Mouse (Mus musculus) cerebellum, postnatal 14 days (tissue): ENCODE results near the gene Ccdc39.

ENCODE experiments used
- DNase-seq, 2 experiments: peaks; one replicate each; pipeline ENCODE4 v3.0.0; 2021; ENCODE audit warnings: mixed read lengths in 2 of 2

Gene Ccdc39

DNA sequence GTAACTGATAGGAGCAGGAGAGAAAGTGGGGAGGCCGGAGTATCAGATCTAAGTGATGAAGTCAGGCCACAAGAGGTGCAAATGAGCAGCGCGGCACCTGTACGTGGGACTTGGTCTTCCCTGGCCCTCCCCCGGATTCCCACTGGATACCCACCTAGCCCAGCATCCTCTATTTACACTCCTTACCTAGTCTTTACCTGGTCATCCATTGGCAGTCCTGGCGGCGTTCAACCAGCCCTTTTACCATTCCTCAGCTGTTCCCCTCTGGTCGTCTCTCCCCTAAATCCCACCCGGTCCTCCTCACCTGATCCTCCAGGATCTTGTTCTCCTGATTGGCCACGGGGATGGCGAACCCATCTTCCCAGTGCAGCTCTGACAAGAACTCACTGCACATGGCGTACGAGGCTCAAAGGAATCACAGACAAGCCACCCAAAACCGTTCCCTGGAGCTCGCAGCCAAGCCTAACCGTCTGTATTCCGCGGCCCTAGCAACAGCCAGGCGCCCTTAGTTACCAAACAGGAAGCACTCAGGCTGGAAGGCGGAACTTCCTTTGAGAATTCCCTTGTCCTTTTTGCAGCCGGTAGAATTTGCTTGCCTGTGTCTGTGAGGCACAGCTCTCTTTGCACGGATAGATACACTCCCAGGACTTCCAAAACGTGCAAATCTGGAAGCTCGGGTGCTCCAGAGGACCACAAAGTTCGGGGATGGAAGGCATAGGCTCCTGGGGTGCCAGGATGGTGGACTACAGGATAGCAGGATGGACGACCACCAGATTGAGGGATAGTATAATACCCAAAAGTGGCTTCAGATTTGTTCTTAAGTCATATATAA lies at the start of gene Ccdc39:
Gene Ccdc39 (minus strand): TSS at position 510 of the 832 bp plus-strand sequence.
- DNase-seq: peak; percentile 77 to 82

- no peak for DNase-seq
Measured at GRCm38 (mm10) chr3:33893433-33893832, 49.3 kb upstream of the Ccdc39 start.

GRCm38 (mm10) chr3:33887438-33887837 lies 43.3 kb upstream of the Ccdc39 start:
- DNase-seq: no peak

DNA sequence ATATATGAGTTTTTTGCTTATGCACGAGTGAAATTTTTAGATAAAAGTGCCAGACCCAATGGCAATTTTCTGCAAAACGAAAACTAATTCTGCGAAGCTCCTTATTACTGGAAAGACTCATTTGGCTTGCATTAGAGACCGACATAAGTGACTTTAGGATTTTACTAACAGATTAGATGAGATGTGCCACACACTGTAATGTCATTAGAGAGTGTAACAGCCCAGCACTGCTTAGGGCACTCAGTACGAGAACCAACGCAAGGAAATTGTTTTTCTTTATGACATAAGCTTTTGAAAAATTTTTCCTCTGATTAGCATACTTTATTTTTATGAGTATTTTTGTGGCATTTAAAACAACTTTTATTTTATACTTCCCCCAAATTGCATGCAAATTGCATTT lies 39.0 kb upstream of the Ccdc39 start:
- DNase-seq: no peak

GRCm38 (mm10) chr3:33882695-33883094 lies 38.6 kb upstream of the Ccdc39 start:
- no peak for DNase-seq

DNA sequence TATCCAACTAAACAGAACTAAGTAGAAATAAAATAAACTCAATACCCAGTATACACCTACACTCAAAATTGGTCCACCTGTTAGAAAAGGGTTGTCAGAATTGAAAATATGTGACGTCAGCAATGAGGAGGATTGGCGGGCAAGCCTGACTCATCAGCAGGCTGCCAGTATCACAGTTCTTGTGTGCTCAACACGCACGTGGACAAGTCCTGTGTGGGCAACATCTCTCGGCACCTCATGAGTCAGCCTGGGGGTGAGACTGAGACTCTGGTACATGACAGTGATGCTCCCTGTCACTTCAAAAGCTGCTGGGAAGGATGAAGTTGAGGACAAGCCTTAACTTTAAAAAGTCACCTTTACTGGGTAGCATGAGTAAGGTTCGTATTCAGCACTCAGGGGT lies 34.6 kb upstream of the Ccdc39 start:
- no peak for DNase-seq

DNA sequence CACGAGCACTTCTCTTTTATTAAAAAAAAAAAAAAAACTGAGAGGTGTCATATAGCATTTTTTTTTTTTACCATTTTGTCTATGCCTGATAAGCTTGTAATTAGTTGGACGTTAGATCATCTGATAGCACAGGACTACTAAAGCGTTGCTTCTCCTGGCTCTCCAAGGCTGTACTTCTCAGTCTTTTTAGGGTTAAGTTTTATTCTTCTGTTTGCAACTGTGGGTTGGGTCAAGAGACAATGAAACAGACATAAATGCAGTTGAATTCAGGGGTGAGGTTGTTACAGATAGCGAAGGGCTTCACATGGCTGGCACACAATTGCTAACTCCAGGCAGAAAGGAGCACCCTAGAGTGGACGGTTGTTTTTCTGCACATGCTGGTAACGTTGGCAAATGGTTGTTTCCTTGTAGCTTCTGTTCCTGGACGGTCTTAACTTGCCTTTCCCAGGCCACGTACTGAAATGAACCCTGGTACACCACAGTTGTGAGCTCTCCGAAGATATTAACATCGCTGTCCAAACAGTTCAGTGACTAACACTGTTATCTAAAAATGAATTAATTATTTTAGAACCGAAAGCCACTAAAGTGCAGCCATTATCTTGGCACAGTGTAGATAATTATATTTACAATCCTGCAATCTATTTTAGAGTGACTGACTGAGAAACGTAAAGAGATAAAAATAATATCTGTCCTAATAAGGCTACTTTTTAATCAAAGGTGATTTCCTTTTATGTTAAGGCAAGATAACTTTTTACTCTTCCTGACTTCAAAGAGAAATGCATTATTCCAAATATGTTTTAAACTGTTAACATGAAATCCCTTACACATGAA lies 30.6 kb upstream of the Ccdc39 start:
- DNase-seq: no peak

DNA sequence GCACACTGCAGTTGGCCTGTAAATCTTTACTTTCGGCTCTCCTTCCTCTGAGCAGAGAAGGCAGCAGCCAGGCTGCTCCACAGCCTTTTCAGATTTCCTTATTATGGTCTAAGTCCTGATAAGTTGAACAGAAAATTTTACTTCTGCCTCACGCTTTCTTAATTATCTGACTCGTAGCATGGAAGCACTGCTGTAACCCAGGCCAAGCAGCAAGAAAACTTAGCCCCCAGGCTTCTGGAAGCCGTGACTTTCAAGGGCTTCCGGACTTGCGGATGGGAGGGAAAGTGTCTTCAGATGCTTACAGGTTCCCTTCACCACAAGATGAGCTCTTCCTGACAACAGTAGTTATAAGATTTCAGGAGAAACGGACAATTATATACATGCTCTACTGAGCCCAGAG lies 29.7 kb upstream of the Ccdc39 start:
- DNase-seq: no peak

DNA sequence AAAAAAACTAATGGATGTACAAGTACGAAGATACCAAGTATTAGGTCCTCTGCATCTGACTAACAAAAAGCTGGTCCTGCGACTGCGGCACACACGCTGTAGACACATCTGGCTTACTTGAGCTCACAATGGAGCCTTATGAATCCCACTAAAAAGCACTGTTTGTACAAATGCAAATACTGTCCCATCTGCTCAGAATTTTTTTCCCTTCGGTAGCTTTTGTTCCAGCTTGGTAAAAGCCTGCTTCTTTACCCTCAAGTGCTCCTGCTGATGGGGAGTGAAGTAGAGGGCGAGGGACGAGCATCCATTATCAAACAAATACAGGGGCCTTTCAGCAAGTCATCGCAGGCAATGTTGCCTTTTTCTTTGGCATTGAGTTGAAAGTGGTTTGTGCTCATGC lies 29.3 kb upstream of the Ccdc39 start:
- DNase-seq: no peak

GRCm38 (mm10) chr3:33864000-33864540 lies 20.0 kb upstream of the Ccdc39 start:
- peak; percentile 70 to 73 for DNase-seq

- no peak for DNase-seq
Measured at GRCm38 (mm10) chr3:33858939-33859338, 14.8 kb upstream of the Ccdc39 start.

GRCm38 (mm10) chr3:33853062-33853461 lies 9.0 kb upstream of the Ccdc39 start:
- DNase-seq: peak in 1 of 2 experiments; percentile 10

- peak; percentile 67 to 77 for DNase-seq
Measured at GRCm38 (mm10) chr3:33850856-33851255, 6.7 kb upstream of the Ccdc39 start.

DNA sequence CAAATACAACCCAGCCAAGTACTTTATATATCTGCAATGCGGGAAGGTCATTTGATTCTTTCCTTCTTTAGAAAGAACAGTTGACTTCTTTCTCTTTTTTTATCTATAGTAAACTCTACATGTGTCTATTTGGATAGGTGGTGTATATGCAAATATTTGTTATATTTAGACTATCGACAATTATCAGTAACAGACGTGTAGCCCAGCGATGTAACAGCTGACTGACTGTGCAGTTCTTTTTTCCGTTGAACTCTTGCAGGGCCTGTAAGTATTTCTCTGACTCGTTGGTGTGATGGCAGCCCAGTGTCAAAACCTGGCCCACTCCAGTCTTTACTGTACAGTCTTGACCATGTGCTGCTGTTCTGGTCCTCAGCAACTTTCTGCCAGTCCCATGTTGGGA lies 2.5 kb upstream of the Ccdc39 start:
- no peak for DNase-seq

GRCm38 (mm10) chr3:33838877-33839276 lies 5.2 kb downstream of the Ccdc39 start:
- no peak for DNase-seq

DNA sequence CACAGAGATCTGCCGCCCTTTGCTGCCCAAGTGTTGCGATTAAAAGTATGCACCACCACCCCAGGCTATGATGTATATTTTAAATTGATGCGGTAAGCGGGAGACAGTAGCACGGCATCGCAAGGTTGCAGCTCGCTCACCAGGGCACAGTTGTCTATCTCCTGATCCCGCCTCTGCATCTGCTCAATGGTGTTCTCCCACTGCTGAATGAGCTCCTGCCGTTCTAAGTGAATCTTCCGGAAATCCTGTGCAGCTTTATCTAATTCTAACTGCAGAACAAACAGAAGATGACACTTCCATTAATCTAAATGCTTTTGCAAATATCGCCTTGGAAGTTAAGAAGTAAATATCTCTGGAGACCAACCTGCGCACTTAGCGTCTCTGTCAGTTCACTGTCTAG lies 7.5 kb downstream of the Ccdc39 start:
- no peak for DNase-seq

- no peak for DNase-seq
Measured at GRCm38 (mm10) chr3:33832351-33832750, 11.8 kb downstream of the Ccdc39 start.

DNA sequence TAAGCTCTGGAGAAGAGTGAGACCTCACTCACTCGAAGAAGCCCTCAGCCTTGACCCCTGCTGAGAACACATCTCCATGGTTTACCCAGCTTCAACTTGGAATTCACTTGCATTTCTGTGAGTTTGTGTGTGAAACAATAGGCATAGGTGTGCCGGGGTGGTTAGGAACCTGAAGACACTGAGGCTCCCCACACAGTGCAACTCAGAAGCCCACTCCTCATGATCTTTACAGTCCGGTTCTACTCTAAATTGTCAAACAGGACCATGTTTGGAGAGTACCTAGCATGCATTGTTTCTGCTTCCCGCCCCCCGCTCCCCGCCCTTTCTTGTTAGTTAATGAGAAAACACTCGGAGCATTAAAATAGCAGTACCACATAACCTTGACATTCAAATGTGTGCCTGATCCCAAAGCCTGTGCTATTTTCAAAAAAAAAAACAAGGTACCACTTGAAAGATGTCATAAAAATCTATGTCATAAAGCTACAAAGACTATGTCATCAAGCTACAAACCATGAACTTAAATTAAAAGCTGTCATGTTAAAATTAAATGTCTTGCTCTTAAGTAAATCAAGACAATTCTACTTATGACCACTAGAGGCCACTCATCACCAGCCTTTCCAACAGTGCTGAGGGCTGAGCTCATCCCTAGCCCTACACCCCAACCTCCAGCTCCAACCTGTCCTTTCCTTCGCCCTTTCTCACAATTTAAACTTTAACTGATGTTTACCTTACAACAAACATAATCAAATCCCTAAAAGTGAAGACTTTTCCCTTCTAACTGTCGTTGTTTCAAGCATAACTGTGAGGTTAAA lies 19.8 kb downstream of the Ccdc39 start:
- DNase-seq: peak; percentile 52

DNA sequence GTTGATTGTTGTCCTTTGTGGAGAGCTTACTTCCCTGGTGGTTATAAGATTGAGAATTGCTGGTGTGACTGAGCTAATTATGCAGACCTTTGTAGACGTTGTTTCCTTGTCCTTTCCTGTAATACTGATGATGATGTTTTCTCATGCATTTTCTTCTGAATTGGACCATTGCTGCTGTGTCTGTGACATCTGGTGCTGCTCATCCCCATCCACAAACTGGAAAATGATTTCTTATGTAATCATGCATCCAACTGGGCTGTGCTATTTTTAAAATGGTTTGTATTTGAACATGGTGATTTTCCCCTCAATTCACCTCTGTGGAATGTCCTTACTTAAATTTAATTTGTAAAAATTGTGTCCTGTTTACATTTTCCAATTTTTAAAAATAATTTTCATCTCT lies 37.0 kb downstream of the Ccdc39 start:
- DNase-seq: no peak

DNA sequence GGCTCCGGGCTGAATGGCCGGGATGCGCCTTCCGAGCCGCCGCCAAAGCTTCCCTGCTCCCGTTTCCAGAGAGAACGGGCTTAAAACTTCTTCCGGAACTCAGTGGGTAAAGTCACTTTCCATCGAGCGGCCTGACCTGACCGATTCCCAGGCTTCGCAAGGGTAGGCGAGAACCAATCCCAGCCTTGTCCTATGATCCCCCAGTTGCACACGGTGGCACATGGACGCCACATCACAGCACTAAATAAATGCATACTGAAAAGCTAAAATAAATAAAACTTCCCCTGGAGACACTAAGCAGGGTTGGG lies 43.6 kb downstream of the Ccdc39 start:
- no peak for DNase-seq

DNA sequence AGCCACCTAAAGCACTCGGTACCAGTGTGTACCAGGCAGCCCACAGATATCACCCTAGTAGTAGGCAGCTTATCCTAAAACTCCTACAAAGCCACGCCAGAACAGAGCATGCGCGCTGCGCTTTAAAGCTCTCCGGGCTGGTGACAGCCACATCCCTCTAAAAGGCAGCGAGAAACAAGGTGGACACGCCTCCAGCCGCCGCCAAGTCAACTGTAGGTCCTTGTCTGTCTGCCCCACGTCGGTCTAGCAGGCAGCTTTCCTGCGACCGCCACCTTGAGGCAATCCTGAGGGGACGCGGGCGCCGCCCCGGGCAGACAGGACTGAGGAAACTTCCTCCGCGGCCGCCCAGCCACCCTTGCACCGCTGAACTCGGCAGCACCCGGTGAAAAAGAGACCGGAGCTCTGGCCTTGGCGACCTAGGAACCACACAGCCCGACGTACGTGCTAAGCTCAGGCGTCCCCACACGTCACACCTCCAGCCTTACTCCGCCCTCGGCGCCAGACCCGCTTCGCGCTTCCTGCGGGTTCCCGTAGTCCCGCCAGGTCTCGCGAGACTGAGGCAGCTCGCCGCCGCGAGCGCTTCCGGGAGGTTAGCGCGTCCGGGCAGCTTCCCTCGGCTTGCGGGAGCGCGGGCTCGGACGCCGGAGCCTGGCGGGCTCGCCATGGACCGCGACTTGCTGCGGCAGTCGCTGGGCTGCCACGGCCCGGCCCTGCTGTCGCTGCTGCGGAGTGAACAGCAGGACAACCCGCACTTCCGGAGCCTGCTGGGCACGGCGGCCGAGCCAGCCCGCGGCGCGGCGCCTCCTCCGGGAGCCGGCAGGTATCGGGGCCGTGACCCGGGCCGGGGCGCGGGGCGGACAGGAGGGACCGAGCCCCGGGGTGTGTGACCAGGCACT lies 44.2 kb downstream of the Ccdc39 start, which contains the start of gene Ttc14:
Gene Ttc14 (plus strand): TSS at position 216 of the 896 bp plus-strand sequence.
- DNase-seq: peak; percentile 98 to 99

DNA sequence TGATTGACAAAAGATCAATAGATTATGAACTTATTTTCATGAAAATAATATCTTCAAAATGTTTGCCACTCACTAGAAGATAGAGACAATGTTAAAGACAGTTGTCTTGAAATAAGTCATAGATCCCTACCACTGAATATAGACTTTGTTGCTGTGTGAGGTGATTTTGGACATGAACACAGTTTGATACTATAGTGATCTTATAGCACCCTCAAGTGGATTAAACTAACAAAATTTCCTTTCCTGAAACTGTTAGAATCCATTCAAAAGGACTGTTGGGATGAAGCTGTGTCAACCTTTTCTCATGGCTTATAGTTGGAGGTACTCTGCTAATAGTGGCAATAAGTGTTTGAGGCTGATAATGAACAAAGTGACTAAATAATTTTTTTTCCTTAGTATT lies 53.1 kb downstream of the Ccdc39 start:
- no peak for DNase-seq
